ENCODE assay signal across 25 mouse cellular contexts in the genomic region with DNA sequence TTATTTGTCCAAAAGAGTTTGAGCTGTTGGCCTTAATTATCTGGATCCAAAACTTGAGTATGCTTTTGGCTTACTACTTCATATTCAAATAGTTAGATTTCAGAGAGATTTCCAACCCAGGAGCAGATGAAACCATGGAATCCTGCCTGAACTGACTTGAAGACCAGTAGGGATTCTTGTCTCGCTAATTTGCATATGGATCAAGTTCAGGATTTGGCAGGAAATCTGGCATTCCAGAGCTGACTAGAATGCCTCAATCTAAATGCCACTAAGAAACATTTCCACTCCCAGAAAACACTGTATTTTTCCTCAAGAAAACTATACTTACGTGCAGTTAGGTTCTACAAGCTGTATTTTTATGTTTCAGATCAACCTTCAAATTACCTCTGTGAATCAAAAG. TPM values are rescaled to one million over a fixed set of nuclear protein-coding genes. Genes with fewer than 3 reads are reported as not detected.
A peak's percentile ranks its signal among the peaks of the same experiment; 100 is the strongest.
DNase-seq lines count a peak whose midpoint lies in the region; ATAC-seq lines count a peak whose summit lies in the region.
"Had no signal": no experiment of that assay in that cellular context is flagged by ENCODE, and none has a peak within 500 bp of the region (broad histone marks: within the 10 kb centered on the region; RNA-seq: fewer than 3 reads in every experiment).

No protein-coding gene starts in this region.

- no peaks in the 10 kb centered on the region for H3K27me3 ChIP-seq in forebrain, embryonic 14.5 days (replicated peaks; ENCODE audit: control insufficient read depth, insufficient read depth, low read length)
- H3K27me3 ChIP-seq in forebrain, embryonic 10.5 days (ENCODE audit: poor library complexity, severe bottlenecking): peaks cover 5% of the 10 kb centered on the region
- H3K27me3 ChIP-seq in embryonic facial prominence, embryonic 14.5 days (replicated peaks; ENCODE audit: control insufficient read depth, insufficient read depth, low read length): no peaks in the 10 kb centered on the region
- H3K27me3 ChIP-seq: lung, embryonic 15.5 days; Patski had no signal

- no peak overlapping the region for H3K27ac ChIP-seq in forebrain, embryonic 14.5 days (ENCODE audit: low read depth, low read length)
- H3K27ac ChIP-seq in forebrain, embryonic 10.5 days: no peak overlapping the region
- H3K27ac ChIP-seq in embryonic facial prominence, embryonic 14.5 days (replicated peaks; ENCODE audit: low read depth, low read length): peak overlapping the region; percentile 21; the same call in 1 of the 2 replicates
- H3K27ac ChIP-seq: gastrocnemius, adult 2 months; heart, embryonic 15.5 days; hindbrain, embryonic 14.5 days; limb, embryonic 13.5 days; liver, embryonic 14.5 days; lung, embryonic 15.5 days; stomach, postnatal 0 days had no signal

- no peaks in the 10 kb centered on the region for H3K36me3 ChIP-seq in forebrain, embryonic 14.5 days (ENCODE audit: control insufficient read depth, insufficient read depth, low read length)
- H3K36me3 ChIP-seq in forebrain, embryonic 10.5 days (replicated peaks): no peaks in the 10 kb centered on the region
- no peaks in the 10 kb centered on the region for H3K36me3 ChIP-seq in embryonic facial prominence, embryonic 14.5 days (ENCODE audit: control insufficient read depth, insufficient read depth, low read length)
- H3K36me3 ChIP-seq: heart, embryonic 15.5 days; limb, embryonic 13.5 days; lung, embryonic 15.5 days had no signal

- no peak overlapping the region for H3K4me2 ChIP-seq in forebrain, embryonic 14.5 days (ENCODE audit: low read length)
- H3K4me2 ChIP-seq in embryonic facial prominence, embryonic 14.5 days (ENCODE audit: low read depth, low read length): no peak overlapping the region
- H3K4me2 ChIP-seq: heart, embryonic 15.5 days; hindbrain, embryonic 14.5 days; limb, embryonic 13.5 days; lung, embryonic 15.5 days; midbrain, embryonic 11.5 days had no signal

- no peak overlapping the region for H3K9ac ChIP-seq in forebrain, embryonic 14.5 days (ENCODE audit: low read length)
- H3K9ac ChIP-seq in embryonic facial prominence, embryonic 14.5 days (ENCODE audit: low read depth, low read length): no peak overlapping the region
- H3K9ac ChIP-seq: heart, embryonic 15.5 days; hindbrain, embryonic 14.5 days; limb, embryonic 13.5 days; liver, embryonic 14.5 days; lung, embryonic 15.5 days had no signal

- 0 out of 2 replicates have a peak, but pooled peaks cover 5% of the 10 kb centered on the region for H3K9me3 ChIP-seq in forebrain, embryonic 14.5 days (replicated peaks; ENCODE audit: control insufficient read depth, low read length)
- H3K9me3 ChIP-seq in forebrain, embryonic 10.5 days: no peaks in the 10 kb centered on the region
- H3K9me3 ChIP-seq in embryonic facial prominence, embryonic 14.5 days (ENCODE audit: control insufficient read depth, low read length): 0 out of 2 replicates have a peak, but pooled peaks cover 3% of the 10 kb centered on the region
- H3K9me3 ChIP-seq: heart, embryonic 15.5 days; limb, embryonic 13.5 days; lung, embryonic 15.5 days had no signal

- WGBS in forebrain, embryonic 14.5 days: 81% methylated on average over 2 of the region's 2 CpGs
- WGBS in forebrain, embryonic 10.5 days: 78% methylated on average over 2 of the region's 2 CpGs
- WGBS in embryonic facial prominence, embryonic 14.5 days: 49% methylated on average over 2 of the region's 2 CpGs

- H3K4me3 ChIP-seq in forebrain, embryonic 14.5 days (ENCODE audit: low read depth, low read length): no peak overlapping the region
- H3K4me3 ChIP-seq in forebrain, embryonic 10.5 days: no peak overlapping the region
- H3K4me3 ChIP-seq in embryonic facial prominence, embryonic 14.5 days (ENCODE audit: low read depth, low read length): no peak overlapping the region
- H3K4me3 ChIP-seq: erythroblast, embryonic 14.5 days; gastrocnemius, adult 2 months; heart, embryonic 15.5 days; limb, embryonic 13.5 days; lung, embryonic 15.5 days had no signal

- no peak; the same call in 1 of the 2 replicates for ATAC-seq in forebrain, embryonic 14.5 days
- ATAC-seq in embryonic facial prominence, embryonic 14.5 days (ENCODE audit: low read depth): peak; percentile 63
- ATAC-seq: activated CD4-positive, CD25-positive, alpha-beta regulatory T cell, adult 4 months; CD4-positive, CD25-positive, alpha-beta regulatory T cell, adult 4 months; Patski had no signal

- no peaks in the 10 kb centered on the region for H3K4me1 ChIP-seq in forebrain, embryonic 14.5 days (ENCODE audit: control insufficient read depth, insufficient read depth, low read length)
- H3K4me1 ChIP-seq in forebrain, embryonic 10.5 days: no peaks in the 10 kb centered on the region
- 0 out of 2 replicates have a peak, but pooled peaks cover 4% of the 10 kb centered on the region for H3K4me1 ChIP-seq in embryonic facial prominence, embryonic 14.5 days (ENCODE audit: control insufficient read depth, insufficient read depth, low read length)
- H3K4me1 ChIP-seq: heart, embryonic 15.5 days; limb, embryonic 13.5 days; lung, embryonic 15.5 days had no signal

- DNase-seq in forebrain, embryonic 14.5 days (ENCODE audit: low spot score): peak; percentile 33
- DNase-seq in forebrain, embryonic 10.5 days (ENCODE audit: extremely low spot score, low spot score): no peak
- DNase-seq in kidney, postnatal 14 days: peak; percentile 2
- no peak for DNase-seq in kidney, postnatal 4 days
- DNase-seq in Muller cell, postnatal 12 days (ENCODE audit: inconsistent ontology term): peak; percentile 86
- peak; percentile 89 for DNase-seq in embryonic facial prominence, embryonic 14.5 days (ENCODE audit: low spot score)
- no peak for DNase-seq in right cerebral cortex, adult 2 months (ENCODE audit: low spot score in 2 of 2)
- DNase-seq: adrenal gland, adult 8-10 months; cerebellum, adult 2 months; gastrocnemius, adult 2 months; heart, postnatal 36 days; kidney, postnatal 25 days; right cerebral cortex, postnatal 14 days; thymus, postnatal 14 days had no signal

RNA-seq across cellular contexts. Expression of gene Frmd3, which starts 6.8 kb away (rescaled TPM):
- 14.7 and 19.7 TPM in 2 replicates for polyA plus RNA-seq in forebrain, embryonic 14.5 days (2014; fragmentation: Nextera tagmentation; extraction: Ambion mirVana)
- polyA plus RNA-seq in forebrain, embryonic 10.5 days (2016; fragmentation: Nextera tagmentation; extraction: Ambion mirVana): 2.3 and 2.7 TPM in 2 replicates
- polyA plus RNA-seq in embryonic facial prominence, embryonic 14.5 days (2014; fragmentation: Nextera tagmentation; extraction: Ambion mirVana): 6.5 and 6.9 TPM in 2 replicates
- polyA plus RNA-seq: CD4-positive, CD25-positive, alpha-beta regulatory T cell, adult 4 months; Patski had no signal

Comparison
In these comparisons a context has a peak if more than half of its experiments do, and no peak if none do; other contexts are left out.
1. DNase-seq: peak in forebrain, embryonic 14.5 days (single experiment), kidney, postnatal 14 days (single experiment), Muller cell, postnatal 12 days (single experiment) and embryonic facial prominence, embryonic 14.5 days (single experiment); none in forebrain, embryonic 10.5 days (single experiment), kidney, postnatal 4 days (0 of 2) and right cerebral cortex, adult 2 months (0 of 2).